Mouse (Mus musculus): Measurements from ENCODE around the gene Ddit4. TPM values are rescaled to one million over a fixed set of nuclear protein-coding genes. Genes with fewer than 3 reads are reported as not detected.
A peak's percentile ranks its signal among the peaks of the same experiment; 100 is the strongest.

Ddit4 gene
- polyA plus RNA-seq, 1 experiment from 2014 or later = 25.7 TPM

GRCm38 (mm10) chr10:59958458-59958857 lies 6.8 kb upstream of the Ddit4 start:
- no peak overlapping the region for H3K27ac ChIP-seq (ENCODE audit: poor library complexity, severe bottlenecking)
- H3K27me3 ChIP-seq (replicated peaks) = peaks cover 33% of the 10 kb centered on the region
- ATAC-seq (ENCODE audit: insufficient number of reproducible peaks, low FRiP score) = no peak
- peaks cover 21% of the 10 kb centered on the region for H3K4me1 ChIP-seq (replicated peaks)
- no peak overlapping the region for H3K4me3 ChIP-seq
- no peak overlapping the region for H3K9ac ChIP-seq
- no peak overlapping the region for H3K4me2 ChIP-seq
- 43% methylated on average over 5 of the region's 5 CpGs for WGBS
- H3K9me3 ChIP-seq (replicated peaks) = no peaks in the 10 kb centered on the region
- no peaks in the 10 kb centered on the region for H3K36me3 ChIP-seq

- 0 out of 2 replicates have a peak overlapping the region, but pooled peaks have one; percentile 6 for H3K4me3 ChIP-seq
- H3K4me2 ChIP-seq = peak overlapping the region; percentile 43
- H3K4me1 ChIP-seq (replicated peaks) = peaks cover 26% of the 10 kb centered on the region
- no peaks in the 10 kb centered on the region for H3K36me3 ChIP-seq
- no peaks in the 10 kb centered on the region for H3K9me3 ChIP-seq (replicated peaks)
- H3K27me3 ChIP-seq (replicated peaks) = peaks cover 33% of the 10 kb centered on the region
- WGBS = 18% methylated on average over 25 of the region's 25 CpGs
- H3K27ac ChIP-seq (ENCODE audit: poor library complexity, severe bottlenecking) = no peak overlapping the region
- peak overlapping the region; percentile 9; the same call in 1 of the 2 replicates for H3K9ac ChIP-seq
- ATAC-seq (ENCODE audit: insufficient number of reproducible peaks, low FRiP score) = no peak
Observed at GRCm38 (mm10) chr10:59957171-59958149, 5.8 kb upstream of the Ddit4 start.

GRCm38 (mm10) chr10:59956681-59957080 lies 5.0 kb upstream of the Ddit4 start:
- WGBS = 60% methylated on average over 5 of the region's 5 CpGs
- Histone ChIP-seq H3K27ac (ENCODE audit: poor library complexity, severe bottlenecking) (no peak overlapping the region), H3K36me3 (no peaks in the 10 kb centered on the region), H3K27me3 (replicated peaks) (peaks cover 33% of the 10 kb centered on the region), H3K4me3 (no peak overlapping the region), H3K9ac (no peak overlapping the region), H3K4me2 (no peak overlapping the region), H3K9me3 (replicated peaks) (no peaks in the 10 kb centered on the region), H3K4me1 (replicated peaks) (peaks cover 26% of the 10 kb centered on the region)
- no peak for ATAC-seq (ENCODE audit: insufficient number of reproducible peaks, low FRiP score)

GRCm38 (mm10) chr10:59953564-59954039 lies 2.0 kb upstream of the Ddit4 start:
- 15% methylated on average over 7 of the region's 7 CpGs for WGBS
- H3K4me2 ChIP-seq = no peak overlapping the region
- H3K27ac ChIP-seq (ENCODE audit: poor library complexity, severe bottlenecking) = no peak overlapping the region
- peaks cover 47% of the 10 kb centered on the region for H3K4me1 ChIP-seq (replicated peaks)
- no peak overlapping the region for H3K4me3 ChIP-seq
- no peaks in the 10 kb centered on the region for H3K9me3 ChIP-seq (replicated peaks)
- H3K9ac ChIP-seq = no peak overlapping the region
- no peak for ATAC-seq (ENCODE audit: insufficient number of reproducible peaks, low FRiP score)
- H3K27me3 ChIP-seq (replicated peaks) = peaks cover 24% of the 10 kb centered on the region
- H3K36me3 ChIP-seq = peaks cover 3% of the 10 kb centered on the region; the same call in 1 of the 2 replicates

DNA sequence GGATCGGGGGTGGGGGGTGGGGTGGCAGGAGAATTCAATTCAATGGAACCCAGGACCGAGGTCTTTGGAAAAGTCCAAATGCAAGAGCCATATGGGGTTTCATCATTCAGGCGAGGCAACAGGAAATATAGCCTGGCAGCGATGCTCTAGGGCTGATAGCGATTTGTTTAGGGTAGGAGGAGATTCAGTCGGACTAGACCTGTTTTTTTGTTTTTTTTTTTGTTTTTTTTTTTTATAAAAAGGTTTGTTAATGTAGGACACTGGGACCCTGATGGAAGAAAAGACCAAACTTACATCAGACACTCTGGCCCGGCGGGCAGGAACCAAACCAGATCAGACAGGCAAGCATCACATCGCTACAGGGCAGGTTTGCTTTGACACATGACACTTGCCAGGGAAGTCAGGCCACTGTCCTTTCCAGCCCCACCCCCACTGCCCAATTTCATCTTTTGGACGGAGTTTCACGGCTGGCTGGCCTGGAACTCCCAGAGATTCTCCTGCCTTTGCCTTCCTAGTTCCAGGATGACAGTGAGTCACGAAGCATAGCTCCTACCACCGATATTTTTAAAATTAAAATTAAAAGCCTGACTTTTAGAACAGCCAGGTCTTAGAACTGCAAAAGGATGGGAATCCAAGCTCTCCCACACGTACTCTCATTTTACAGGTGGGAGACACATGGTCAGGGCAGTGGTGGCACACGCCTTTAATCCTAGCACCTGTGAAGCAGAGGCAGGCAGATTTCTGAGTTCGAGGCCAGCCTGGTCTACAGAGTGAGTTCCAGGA lies 1.3 kb upstream of the Ddit4 start:
- H3K4me2 ChIP-seq = peak overlapping the region; percentile 88
- H3K36me3 ChIP-seq = peaks cover 3% of the 10 kb centered on the region; the same call in 1 of the 2 replicates
- peaks cover 46% of the 10 kb centered on the region for H3K4me1 ChIP-seq (replicated peaks)
- peak overlapping the region; percentile 90 for H3K27ac ChIP-seq (ENCODE audit: poor library complexity, severe bottlenecking)
- ATAC-seq (ENCODE audit: insufficient number of reproducible peaks, low FRiP score) = no peak
- H3K9ac ChIP-seq = peak overlapping the region; percentile 79
- peak overlapping the region; percentile 70 for H3K4me3 ChIP-seq
- 23% methylated on average over 16 of the region's 16 CpGs for WGBS
- H3K9me3 ChIP-seq (replicated peaks) = no peaks in the 10 kb centered on the region
- H3K27me3 ChIP-seq (replicated peaks) = peaks cover 18% of the 10 kb centered on the region

- Histone ChIP-seq H3K4me3 (peak overlapping the region; percentile 70), H3K27me3 (replicated peaks) (peaks cover 11% of the 10 kb centered on the region), H3K9ac (peak overlapping the region; percentile 79), H3K4me2 (peak overlapping the region; percentile 88), H3K36me3 (peaks cover 3% of the 10 kb centered on the region; the same call in 1 of the 2 replicates), H3K4me1 (replicated peaks) (peaks cover 42% of the 10 kb centered on the region), H3K9me3 (replicated peaks) (no peaks in the 10 kb centered on the region), H3K27ac (ENCODE audit: poor library complexity, severe bottlenecking) (peak overlapping the region; percentile 90)
- under 1% methylated on average over 31 of the region's 31 CpGs for WGBS
- peak; percentile 27; the same call in 1 of the 2 replicates for ATAC-seq (ENCODE audit: insufficient number of reproducible peaks, low FRiP score)
Observed at GRCm38 (mm10) chr10:59952152-59952780, 632 bp upstream of the Ddit4 start.

GRCm38 (mm10) chr10:59950716-59951191 lies 880 bp downstream of the Ddit4 start:
- ATAC-seq (ENCODE audit: insufficient number of reproducible peaks, low FRiP score) = 0 out of 2 replicates have a peak, but pooled peaks have one; percentile 12
- peaks cover 3% of the 10 kb centered on the region; the same call in 1 of the 2 replicates for H3K36me3 ChIP-seq
- H3K4me3 ChIP-seq = peak overlapping the region; percentile 70
- H3K27me3 ChIP-seq (replicated peaks) = no peaks in the 10 kb centered on the region
- peak overlapping the region; percentile 81 for H3K27ac ChIP-seq (ENCODE audit: poor library complexity, severe bottlenecking)
- H3K9ac ChIP-seq = peak overlapping the region; percentile 90
- 1% methylated on average over 23 of the region's 23 CpGs for WGBS
- no peaks in the 10 kb centered on the region for H3K9me3 ChIP-seq (replicated peaks)
- H3K4me2 ChIP-seq = peak overlapping the region; percentile 88
- H3K4me1 ChIP-seq (replicated peaks) = peaks cover 40% of the 10 kb centered on the region

- peak overlapping the region; percentile 81; the same call in 1 of the 2 replicates for H3K27ac ChIP-seq (ENCODE audit: poor library complexity, severe bottlenecking)
- peaks cover 3% of the 10 kb centered on the region; the same call in 1 of the 2 replicates for H3K36me3 ChIP-seq
- H3K27me3 ChIP-seq (replicated peaks) = no peaks in the 10 kb centered on the region
- peak overlapping the region; percentile 90 for H3K9ac ChIP-seq
- H3K4me3 ChIP-seq = peak overlapping the region; percentile 70
- no peak for ATAC-seq (ENCODE audit: insufficient number of reproducible peaks, low FRiP score)
- WGBS = 31% methylated on average over 15 of the region's 15 CpGs
- H3K4me2 ChIP-seq = peak overlapping the region; percentile 88
- no peaks in the 10 kb centered on the region for H3K9me3 ChIP-seq (replicated peaks)
- H3K4me1 ChIP-seq (replicated peaks) = peaks cover 40% of the 10 kb centered on the region
Observed at GRCm38 (mm10) chr10:59949783-59950605, 1.6 kb downstream of the Ddit4 start.

GRCm38 (mm10) chr10:59949255-59949648 lies 2.4 kb downstream of the Ddit4 start:
- H3K27me3 ChIP-seq (replicated peaks) = no peaks in the 10 kb centered on the region
- H3K9ac ChIP-seq = peak overlapping the region; percentile 90
- peaks cover 40% of the 10 kb centered on the region for H3K4me1 ChIP-seq (replicated peaks)
- H3K4me3 ChIP-seq = peak overlapping the region; percentile 70
- no peaks in the 10 kb centered on the region for H3K9me3 ChIP-seq (replicated peaks)
- 52% methylated on average over 1 of the region's 1 CpGs for WGBS
- H3K27ac ChIP-seq (ENCODE audit: poor library complexity, severe bottlenecking) = peak overlapping the region; percentile 81
- peaks cover 3% of the 10 kb centered on the region; the same call in 1 of the 2 replicates for H3K36me3 ChIP-seq
- peak overlapping the region; percentile 88 for H3K4me2 ChIP-seq
- ATAC-seq (ENCODE audit: insufficient number of reproducible peaks, low FRiP score) = no peak

Measured in heart, embryonic 12.5 days (tissue).